Mouse (Mus musculus) layer of hippocampus, postnatal 14 days (tissue): ENCODE measurements at regions not wholly inside any gene's neighbourhood (a gene's known extent, or its start where the extent isn't known, plus 50 kb on each side); places are given as distances from the start of the nearest gene placed in this dataset.
"Not testable (repeated sequence)": the region's sequence is repeated elsewhere in the genome, so short reads cannot be mapped to it uniquely, and the experiment has no call there.

ENCODE experiments used
- DNase-seq, 2 experiments: peaks; one replicate each; pipeline ENCODE4 v3.0.0; 2021 to 2022; ENCODE audit warnings: low spot score in 2 of 2, mixed read lengths in 1 of 2

DNA sequence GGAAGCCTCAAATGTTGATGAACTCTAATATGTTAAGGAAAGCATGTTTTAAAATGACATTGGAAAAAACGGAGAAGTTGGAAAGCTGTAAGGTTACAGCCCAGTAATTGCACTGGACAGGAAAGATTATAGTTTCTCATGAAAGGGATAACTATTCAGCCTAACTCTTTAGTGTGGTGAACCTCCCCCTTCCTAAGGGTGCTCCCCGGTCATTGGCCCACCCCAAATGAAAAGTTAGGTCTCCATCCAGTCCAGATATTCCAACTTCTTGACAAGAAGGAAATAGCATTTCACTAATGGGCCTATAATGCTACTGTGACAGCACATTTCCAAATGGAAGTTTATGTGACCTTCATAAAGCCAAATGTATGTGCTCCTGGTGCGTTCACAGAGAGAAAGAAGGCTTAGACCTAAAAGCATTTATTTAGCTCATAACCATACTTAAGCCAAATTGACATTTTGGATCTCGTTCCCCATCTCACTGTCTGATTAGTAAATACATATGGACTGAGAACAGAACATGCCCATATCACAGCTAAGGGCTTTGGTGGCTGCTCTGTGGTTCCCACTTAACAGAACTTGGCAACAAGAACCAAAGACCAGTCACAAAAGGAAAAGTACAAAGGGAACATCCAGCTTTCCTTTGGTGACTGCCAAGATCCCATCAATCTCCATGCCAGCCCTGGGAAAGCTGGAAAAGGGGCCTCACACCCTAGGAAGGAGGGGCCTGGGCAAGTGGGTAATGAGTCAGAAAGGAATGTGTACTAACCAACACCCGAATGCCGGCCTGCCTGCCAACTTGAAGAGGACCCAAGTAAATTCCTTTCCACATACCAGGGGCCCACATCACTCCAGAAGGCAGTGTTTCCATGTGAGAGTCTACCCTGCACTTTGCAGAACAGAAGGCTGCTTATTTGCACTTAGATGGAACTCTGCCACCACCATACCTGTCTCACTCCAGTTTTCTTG lies 155.1 kb upstream of the Chst7 start:
- DNase-seq, result peak; percentile 16 to 57

DNA sequence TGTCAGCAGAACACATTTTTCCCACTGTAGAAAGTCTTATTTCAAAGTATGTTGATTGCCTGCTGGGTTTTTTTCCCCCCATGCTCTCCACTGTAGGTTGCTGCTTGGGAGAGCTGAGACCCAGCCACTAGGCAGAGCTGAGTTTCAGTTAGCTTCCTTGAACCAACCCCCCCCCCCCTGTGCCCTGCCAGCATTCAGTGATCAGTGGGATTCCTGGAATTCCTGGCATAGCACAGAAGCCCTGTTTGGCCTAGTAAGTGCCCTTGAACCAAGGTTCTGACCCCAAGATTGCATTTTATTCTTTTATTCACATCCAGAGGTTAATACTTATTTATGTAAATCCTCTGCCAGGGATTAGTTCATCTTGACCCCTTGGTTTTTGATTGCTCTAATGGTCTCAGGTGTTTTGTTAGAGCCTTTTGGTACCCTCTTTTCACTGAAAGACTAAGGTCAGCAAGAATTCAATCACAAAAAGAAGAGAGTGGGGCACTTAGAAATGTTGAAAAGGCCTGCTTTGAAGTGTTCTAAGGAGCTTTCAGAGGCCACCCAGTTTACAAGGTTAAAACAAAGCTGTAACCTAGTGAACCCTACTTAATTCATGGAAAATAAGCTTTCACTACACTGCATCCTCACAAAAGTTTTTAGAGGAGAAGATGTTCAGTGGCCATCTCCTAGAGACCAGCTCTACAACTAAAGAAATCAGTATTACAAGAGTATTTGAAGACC lies 152.6 kb upstream of the Chst7 start:
- no peak for DNase-seq

DNA sequence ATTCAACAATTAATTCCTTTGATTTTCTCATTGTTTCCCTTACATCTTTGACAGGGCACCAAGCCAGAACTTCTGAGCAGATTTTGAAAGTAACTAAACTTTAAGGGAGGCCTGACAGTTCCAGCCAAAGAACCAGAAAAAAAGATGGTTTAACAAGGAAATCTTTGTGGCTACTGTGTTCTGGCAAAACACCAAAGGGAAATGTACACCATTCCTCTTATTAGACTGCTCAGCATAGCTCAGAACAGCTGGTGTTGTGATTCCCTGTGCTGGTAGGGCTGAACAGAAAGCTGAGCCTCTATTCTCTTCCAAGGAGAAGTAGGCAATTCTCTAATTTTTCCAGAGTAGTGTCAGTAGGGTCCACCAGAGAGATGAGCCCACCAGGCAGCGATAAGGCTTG lies 142.4 kb upstream of the Chst7 start:
- no peak for DNase-seq

DNA sequence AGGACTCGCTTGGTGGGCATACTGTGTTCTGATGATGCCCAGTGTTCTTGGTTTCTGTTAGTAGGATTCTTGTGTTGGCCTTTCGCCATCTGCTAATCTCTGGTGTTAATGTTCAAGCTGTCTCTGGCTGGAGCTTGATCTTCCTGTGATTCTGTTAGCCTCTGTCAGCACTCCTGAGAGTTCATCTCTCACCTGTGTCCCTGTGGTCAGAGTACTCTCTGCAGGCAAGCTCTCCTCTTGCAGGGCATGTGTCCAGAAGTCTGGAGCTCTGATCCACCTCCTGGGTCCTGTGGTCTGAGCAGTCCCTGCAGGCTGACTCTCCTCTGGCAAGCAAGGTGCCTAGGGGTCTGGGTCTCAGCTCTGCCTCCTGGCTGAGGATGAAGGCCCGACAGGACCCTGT lies 130.0 kb upstream of the Chst7 start:
- DNase-seq, result not testable (repeated sequence)

DNA sequence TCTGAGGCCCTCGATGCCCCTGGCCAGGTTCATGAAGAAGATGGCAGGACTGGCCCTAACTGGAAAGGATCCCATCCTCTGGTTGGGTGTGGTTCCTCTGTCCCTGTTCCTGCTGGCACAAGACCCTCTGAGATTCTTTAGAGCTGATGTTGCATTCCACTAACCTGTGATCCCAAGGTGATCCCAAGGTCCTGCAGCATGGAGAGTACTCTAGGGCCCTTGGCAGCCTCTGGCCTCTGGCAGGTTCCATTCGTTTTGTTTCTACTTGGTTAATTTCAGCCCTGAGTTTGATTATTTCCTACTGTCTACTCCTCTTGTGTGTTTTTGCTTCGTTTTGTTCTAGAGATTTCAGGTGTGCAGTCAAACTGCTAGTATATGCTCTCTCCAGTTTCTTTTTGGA lies 129.5 kb upstream of the Chst7 start:
- DNase-seq, result no peak

DNA sequence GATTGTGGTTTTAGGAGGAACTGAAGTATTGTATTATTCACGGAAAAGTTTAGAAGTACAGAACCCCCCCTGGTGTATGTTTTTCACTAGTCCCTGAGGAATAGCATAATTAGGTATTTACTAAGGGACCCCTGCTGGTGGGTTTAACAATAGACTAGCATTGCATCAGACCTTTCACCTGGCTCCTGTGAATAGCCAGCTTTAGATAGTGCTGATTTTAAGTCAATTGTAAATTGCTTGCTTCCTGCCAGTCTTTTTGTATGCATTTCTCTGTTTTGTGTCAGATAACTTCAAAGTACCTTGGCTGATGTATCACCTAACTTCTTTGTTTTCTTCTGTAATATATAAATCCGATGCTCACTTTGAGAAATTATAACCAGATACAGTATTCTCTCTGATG lies 116.1 kb upstream of the Chst7 start:
- DNase-seq, result no peak
